Mouse (Mus musculus): ENCODE data around the gene Wipi2. TPM values are rescaled to one million over a fixed set of nuclear protein-coding genes. Genes with fewer than 3 reads are reported as not detected.

The Wipi2 gene
- polyA plus RNA-seq, 1 experiment from 2014 or later = 51.2 TPM

DNA sequence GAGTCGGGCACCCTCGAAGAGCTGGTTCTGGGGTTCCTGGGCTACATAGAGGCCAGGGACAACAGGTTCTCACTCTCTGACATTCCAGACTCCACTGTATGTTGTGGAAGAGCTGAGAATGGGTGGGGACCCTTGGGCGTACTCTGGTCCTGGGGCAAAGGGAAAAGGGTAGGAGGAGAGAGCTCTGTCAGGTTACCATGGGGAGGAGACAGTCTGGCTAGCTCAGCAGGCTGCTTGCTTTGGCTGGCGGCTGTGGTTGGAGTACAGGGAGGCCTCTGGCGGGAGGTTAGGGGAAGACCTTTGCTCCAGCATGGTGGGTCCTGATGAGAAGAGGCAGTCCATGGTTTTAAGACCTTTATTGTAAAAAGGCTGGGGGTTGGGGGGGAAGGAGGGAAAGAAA is 12.6 kb downstream of the Wipi2 start:
- Histone ChIP-seq H3K4me2 (replicated peaks) (no peak overlapping the region), H3K4me1 (replicated peaks) (no peaks in the 10 kb centered on the region), H3K4me3 (replicated peaks) (no peak overlapping the region), H3K9ac (replicated peaks) (no peak overlapping the region), H3K27ac (no peak overlapping the region), H3K36me3 (peaks cover 44% of the 10 kb centered on the region), H3K27me3 (no peaks in the 10 kb centered on the region), H3K9me3 (no peaks in the 10 kb centered on the region)
- ATAC-seq = no peak
- WGBS = 82% methylated on average over 5 of the region's 5 CpGs

DNA sequence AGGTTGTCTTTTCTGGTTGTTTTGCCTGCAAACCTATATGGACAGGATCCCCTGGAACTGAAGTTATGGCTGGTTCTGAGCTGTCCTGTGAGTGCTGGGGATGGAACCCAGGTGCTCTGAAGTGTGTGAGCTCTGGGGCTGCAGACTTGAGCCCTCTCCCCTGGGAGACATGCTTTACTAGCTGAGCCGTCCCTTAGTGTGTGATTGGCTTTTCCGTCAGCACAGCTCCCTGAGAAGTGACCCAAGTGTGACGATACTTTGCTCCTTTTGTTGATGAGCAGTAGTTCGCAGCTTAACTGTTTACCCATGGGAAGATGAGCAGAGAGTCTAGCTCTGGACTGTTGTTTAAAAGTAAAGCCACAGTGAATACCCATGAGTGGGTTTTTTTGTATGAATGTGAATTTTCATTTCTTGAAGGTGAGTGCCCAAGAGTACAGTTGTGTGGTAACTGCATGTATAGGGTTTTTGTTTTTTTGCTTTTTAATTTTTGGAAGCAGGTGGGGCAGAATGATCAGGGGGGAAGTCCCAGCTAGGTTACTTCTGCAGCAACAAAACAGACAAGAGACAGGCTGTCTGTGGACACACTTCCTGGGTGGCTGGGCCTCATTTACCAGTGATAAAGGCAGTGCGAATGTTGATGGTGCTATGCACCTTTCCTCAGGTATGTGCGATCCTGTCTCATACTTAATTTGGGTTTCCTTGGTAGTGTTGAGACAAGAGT is 14.0 kb downstream of the Wipi2 start:
- WGBS = 70% methylated on average over 6 of the region's 6 CpGs
- no peak overlapping the region for H3K27ac ChIP-seq
- no peaks in the 10 kb centered on the region for H3K4me1 ChIP-seq (replicated peaks)
- no peak overlapping the region for H3K4me3 ChIP-seq (replicated peaks)
- no peaks in the 10 kb centered on the region for H3K27me3 ChIP-seq
- no peak overlapping the region for H3K9ac ChIP-seq (replicated peaks)
- peaks cover 42% of the 10 kb centered on the region for H3K36me3 ChIP-seq
- no peaks in the 10 kb centered on the region for H3K9me3 ChIP-seq
- ATAC-seq = no peak
- H3K4me2 ChIP-seq (replicated peaks) = no peak overlapping the region

DNA sequence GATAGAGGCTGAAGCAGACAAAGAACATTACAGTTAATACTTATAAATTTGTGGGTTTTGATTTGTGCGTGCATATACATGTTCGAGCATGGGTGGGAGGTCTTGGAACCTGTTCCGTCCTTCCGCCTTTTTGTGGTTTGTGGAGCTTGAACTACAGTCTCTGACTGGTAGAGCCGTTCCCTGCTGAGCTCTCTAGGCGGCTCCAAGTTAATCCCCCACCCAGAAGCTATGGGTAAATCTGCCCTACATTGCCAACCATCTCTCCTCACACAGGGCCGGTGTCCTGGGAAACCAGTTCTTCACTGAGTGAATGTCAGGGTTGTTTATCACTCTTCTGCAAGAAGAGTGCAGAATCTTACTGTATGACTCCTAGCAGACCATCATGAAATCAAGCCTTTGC is 20.7 kb downstream of the Wipi2 start:
- no peak overlapping the region for H3K27ac ChIP-seq
- WGBS = 73% methylated on average over 7 of the region's 7 CpGs
- no peaks in the 10 kb centered on the region for H3K27me3 ChIP-seq
- H3K36me3 ChIP-seq = peaks cover 15% of the 10 kb centered on the region
- H3K4me1 ChIP-seq (replicated peaks) = peaks cover 35% of the 10 kb centered on the region
- no peak for ATAC-seq
- no peak overlapping the region for H3K4me2 ChIP-seq (replicated peaks)
- H3K9ac ChIP-seq (replicated peaks) = no peak overlapping the region
- H3K4me3 ChIP-seq (replicated peaks) = no peak overlapping the region
- no peaks in the 10 kb centered on the region for H3K9me3 ChIP-seq

DNA sequence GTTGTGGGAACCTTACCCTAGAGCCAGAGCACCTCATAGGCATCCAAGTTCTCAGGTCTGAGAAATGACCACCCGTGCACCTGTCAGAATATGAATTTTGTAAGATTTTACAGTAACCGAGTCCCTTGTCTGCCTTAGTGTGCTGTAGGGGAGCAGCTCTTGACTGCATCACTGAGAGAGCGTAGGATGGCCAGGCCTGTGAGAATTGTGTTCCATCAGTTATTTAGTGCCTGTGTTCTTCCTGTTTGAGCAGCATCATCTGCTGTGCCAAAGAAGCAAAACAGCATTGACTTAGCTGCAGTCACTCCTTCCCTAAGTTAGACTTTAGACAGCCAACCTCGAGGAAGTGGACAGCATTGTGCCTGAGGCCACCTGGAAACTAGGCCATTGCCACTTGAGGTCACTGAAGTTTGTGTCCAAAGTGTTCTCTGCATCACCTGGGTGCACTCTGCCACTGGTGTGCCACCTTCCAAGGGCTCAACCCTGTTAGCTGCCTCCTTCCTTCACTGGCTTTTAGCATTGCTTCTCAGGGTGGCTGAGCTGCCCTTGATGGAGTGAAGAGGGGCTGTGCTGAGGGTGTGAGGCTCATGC is 22.1 kb downstream of the Wipi2 start:
- H3K4me2 ChIP-seq (replicated peaks) = no peak overlapping the region
- no peak overlapping the region for H3K9ac ChIP-seq (replicated peaks)
- H3K4me3 ChIP-seq (replicated peaks) = no peak overlapping the region
- no peak for ATAC-seq
- 96% methylated on average over 4 of the region's 4 CpGs for WGBS
- no peaks in the 10 kb centered on the region for H3K27me3 ChIP-seq
- H3K36me3 ChIP-seq = peaks cover 14% of the 10 kb centered on the region
- H3K4me1 ChIP-seq (replicated peaks) = peaks cover 35% of the 10 kb centered on the region
- no peaks in the 10 kb centered on the region for H3K9me3 ChIP-seq
- peak overlapping the region; percentile 58 for H3K27ac ChIP-seq

DNA sequence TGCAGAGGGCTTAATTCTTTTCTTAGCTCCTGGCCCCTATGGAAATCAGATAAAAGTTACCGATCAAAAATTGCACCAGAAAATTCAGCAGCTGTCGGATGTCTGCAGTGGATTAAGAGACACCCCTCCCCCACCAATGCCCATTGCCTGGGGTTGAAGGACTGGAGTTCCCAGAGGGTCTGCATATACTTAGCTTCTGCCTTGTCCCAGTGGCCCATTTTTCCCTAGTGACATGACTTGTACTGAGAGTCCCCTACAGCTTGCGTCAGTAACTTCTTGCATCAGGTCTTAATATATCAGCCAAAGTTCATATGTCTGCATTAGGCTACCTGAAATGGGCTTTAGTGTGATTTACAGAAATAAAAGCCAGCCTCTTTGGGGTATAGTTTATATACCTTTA is 22.9 kb downstream of the Wipi2 start:
- H3K4me1 ChIP-seq (replicated peaks) = peaks cover 35% of the 10 kb centered on the region
- peak overlapping the region; percentile 58 for H3K27ac ChIP-seq
- H3K9ac ChIP-seq (replicated peaks) = no peak overlapping the region
- no peak overlapping the region for H3K4me2 ChIP-seq (replicated peaks)
- peaks cover 12% of the 10 kb centered on the region for H3K36me3 ChIP-seq
- 33% methylated on average over 3 of the region's 3 CpGs for WGBS
- no peaks in the 10 kb centered on the region for H3K9me3 ChIP-seq
- H3K27me3 ChIP-seq = no peaks in the 10 kb centered on the region
- no peak overlapping the region for H3K4me3 ChIP-seq (replicated peaks)
- no peak for ATAC-seq

DNA sequence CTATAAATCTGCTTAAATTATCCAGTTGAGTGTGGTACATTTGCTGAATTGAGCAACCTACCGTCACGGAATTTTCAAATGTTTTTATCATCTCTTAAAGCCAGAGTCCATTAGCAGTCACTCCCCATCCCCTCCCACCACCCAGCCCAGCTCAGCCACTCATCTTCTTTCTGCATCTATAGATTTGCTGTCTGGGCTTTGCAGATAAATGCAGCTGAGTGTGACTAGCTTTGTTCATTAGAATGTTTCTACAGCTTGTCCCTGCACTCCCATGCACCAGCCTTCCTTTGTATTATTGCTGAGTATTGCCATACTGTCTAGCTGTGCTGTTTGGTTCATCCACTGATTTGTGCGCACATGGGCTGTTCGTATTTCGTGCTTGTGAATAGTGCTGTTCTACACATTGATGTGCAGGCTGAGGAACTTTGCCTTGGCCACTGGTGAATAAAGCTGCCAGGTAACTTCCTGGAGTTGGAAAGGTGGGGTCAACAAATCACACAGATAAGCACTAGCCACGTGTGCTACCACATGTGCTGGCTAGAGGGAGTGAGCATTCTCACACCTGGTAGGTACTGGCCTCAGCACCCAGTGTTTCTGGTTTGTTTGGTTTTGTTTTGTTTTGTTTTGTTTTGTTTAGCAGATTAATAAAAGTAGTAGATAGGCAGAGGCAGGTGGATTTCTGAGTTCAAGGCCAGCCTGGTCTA is 23.4 kb downstream of the Wipi2 start:
- peak; percentile 45; the same call in 1 of the 2 replicates for ATAC-seq
- no peak overlapping the region for H3K9ac ChIP-seq (replicated peaks)

DNA sequence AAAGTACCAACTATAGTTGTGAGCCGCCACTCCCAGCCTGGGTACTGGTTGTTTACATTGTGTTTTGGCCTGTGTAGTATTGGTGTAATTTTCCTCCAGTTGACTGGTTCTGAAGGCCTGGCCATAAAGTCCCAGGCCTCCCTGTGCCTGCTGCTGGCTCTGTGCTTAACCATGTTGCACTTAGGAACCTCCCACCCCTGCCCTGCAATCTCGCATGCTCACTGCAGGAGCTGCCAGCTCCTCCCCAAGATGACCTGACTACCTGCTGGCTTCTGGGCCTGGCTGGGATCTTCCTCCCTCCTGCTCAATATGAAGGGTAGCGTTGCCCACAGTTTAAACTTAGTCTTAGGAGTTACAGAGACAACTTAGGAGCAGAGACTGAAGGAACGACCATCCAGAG is 24.8 kb downstream of the Wipi2 start:
- no peaks in the 10 kb centered on the region for H3K27me3 ChIP-seq
- no peak overlapping the region for H3K4me3 ChIP-seq (replicated peaks)
- 85% methylated on average over 4 of the region's 4 CpGs for WGBS
- H3K9me3 ChIP-seq = no peaks in the 10 kb centered on the region
- peaks cover 25% of the 10 kb centered on the region for H3K36me3 ChIP-seq
- H3K4me2 ChIP-seq (replicated peaks) = no peak overlapping the region
- no peak overlapping the region for H3K27ac ChIP-seq
- no peak overlapping the region for H3K9ac ChIP-seq (replicated peaks)
- H3K4me1 ChIP-seq (replicated peaks) = peaks cover 35% of the 10 kb centered on the region
- ATAC-seq = no peak

More for the DNA sequence above, 23.4 kb downstream of the Wipi2 start:
- H3K9me3 ChIP-seq = no peaks in the 10 kb centered on the region
- H3K27ac ChIP-seq = peak overlapping the region; percentile 58
- no peak overlapping the region for H3K4me2 ChIP-seq (replicated peaks)
- peaks cover 35% of the 10 kb centered on the region for H3K4me1 ChIP-seq (replicated peaks)
- no peak overlapping the region for H3K4me3 ChIP-seq (replicated peaks)
- no peaks in the 10 kb centered on the region for H3K27me3 ChIP-seq
- H3K36me3 ChIP-seq = peaks cover 17% of the 10 kb centered on the region
- 80% methylated on average over 6 of the region's 6 CpGs for WGBS

DNA sequence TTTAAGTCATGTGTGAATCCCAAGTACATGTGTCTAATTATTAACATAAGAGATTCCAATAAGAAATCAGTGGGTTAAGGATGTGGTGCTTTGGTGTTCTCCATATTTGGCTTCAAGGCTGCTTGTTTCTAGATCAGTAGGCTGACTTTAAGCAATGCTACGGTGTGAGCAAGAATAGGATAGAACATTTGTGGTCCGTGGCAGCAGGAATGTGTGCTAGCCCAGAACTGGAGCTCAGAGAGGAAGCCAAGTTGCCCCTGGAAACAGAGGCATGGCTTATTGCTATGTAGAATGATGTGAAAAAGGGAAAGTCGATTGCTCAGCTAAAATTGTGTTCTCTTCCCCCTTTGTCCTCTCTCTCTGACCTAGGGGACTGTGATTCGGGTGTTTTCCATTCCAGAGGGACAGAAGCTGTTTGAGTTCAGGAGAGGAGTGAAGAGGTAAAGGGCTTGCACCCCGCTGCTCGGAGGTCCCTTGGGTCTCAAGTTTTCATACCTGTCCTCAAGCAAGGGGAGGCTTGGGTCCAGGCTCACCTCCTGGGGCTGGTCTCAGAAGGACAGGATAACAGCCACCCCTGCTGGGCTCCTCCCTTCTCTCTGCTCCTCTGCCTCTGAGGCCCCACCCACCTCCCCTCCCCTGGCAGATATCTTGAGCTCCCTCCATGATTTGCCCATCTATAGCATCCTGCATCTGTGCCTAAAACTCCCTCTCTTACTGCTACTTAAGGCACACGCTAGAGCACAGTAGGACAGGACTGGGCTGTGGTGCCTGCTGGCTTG is 33.3 kb downstream of the Wipi2 start:
- Histone ChIP-seq H3K4me3 (replicated peaks) (no peak overlapping the region), H3K9me3 (no peaks in the 10 kb centered on the region), H3K27me3 (no peaks in the 10 kb centered on the region), H3K4me2 (replicated peaks) (no peak overlapping the region), H3K27ac (no peak overlapping the region), H3K36me3 (peaks cover 98% of the 10 kb centered on the region), H3K9ac (replicated peaks) (no peak overlapping the region), H3K4me1 (replicated peaks) (no peaks in the 10 kb centered on the region)
- 84% methylated on average over 7 of the region's 7 CpGs for WGBS
- no peak for ATAC-seq

DNA sequence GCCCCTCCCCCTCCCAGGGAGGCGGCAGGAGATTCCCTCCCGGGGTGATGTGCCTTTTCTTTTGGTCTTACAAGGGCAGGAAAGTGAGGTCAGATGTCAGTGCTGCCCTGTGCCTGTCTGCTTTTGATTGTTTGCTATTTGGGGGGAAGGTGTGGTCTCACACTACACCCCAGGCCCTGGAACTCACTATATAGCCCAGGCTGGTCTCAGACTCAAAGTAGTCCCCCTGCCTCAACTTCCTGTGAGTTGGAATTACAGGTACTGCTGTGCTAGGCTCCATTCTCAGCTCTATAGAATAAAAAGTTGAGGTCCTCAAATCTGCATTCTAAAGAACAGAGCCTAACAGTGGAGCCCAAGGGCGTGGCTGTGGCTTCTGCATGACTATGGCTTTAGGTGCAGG is 40.4 kb downstream of the Wipi2 start:
- H3K9ac ChIP-seq (replicated peaks) = no peak overlapping the region
- no peak overlapping the region for H3K4me3 ChIP-seq (replicated peaks)
- H3K9me3 ChIP-seq = no peaks in the 10 kb centered on the region
- no peak for ATAC-seq
- WGBS = 34% methylated on average over 3 of the region's 3 CpGs
- no peaks in the 10 kb centered on the region for H3K27me3 ChIP-seq
- H3K27ac ChIP-seq = no peak overlapping the region
- peaks cover under 1% of the 10 kb centered on the region; the same call in 1 of the 2 replicates for H3K4me1 ChIP-seq (replicated peaks)
- H3K4me2 ChIP-seq (replicated peaks) = no peak overlapping the region
- peaks cover 77% of the 10 kb centered on the region for H3K36me3 ChIP-seq

DNA sequence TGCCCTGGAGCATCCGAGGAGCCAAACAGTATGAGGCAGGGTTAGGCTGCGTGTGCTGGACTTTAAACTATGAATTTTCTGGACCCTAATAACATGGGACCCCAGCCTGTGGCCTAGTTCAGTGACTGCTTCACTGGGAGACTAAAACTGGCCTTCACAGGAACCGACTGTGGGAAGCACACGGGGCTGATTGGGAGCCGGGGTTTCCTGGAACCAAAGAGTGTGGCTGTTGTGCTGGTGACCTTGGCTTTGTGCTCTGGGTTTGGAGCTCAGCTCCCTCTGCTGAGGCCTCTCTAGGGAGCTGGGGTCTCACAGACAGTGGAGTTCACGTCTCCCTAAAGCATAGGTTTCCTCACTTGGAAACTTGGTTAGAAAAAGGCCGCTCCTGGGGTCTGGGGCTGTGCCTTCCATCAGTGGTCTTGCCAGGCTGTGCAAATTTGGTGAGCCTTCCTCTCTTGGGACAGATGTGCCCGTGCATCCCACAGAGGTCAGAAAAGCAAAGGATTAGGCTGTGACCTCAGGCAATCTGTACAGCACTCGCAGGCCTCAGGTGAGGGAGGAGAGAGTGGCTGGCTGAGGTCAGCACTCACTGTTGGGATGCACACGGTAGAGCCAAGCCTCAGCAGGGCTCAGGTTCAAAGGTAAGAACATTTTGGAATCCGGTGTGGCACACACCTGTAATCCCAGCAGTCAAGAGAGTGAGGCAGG is 41.2 kb downstream of the Wipi2 start:
- H3K4me2 ChIP-seq (replicated peaks) = no peak overlapping the region
- no peak for ATAC-seq
- no peak overlapping the region for H3K9ac ChIP-seq (replicated peaks)
- no peaks in the 10 kb centered on the region for H3K9me3 ChIP-seq
- WGBS = 90% methylated on average over 11 of the region's 11 CpGs
- H3K27me3 ChIP-seq = no peaks in the 10 kb centered on the region
- no peak overlapping the region for H3K27ac ChIP-seq
- peaks cover 4% of the 10 kb centered on the region; the same call in 1 of the 2 replicates for H3K4me1 ChIP-seq (replicated peaks)
- no peak overlapping the region for H3K4me3 ChIP-seq (replicated peaks)
- peaks cover 70% of the 10 kb centered on the region for H3K36me3 ChIP-seq

DNA sequence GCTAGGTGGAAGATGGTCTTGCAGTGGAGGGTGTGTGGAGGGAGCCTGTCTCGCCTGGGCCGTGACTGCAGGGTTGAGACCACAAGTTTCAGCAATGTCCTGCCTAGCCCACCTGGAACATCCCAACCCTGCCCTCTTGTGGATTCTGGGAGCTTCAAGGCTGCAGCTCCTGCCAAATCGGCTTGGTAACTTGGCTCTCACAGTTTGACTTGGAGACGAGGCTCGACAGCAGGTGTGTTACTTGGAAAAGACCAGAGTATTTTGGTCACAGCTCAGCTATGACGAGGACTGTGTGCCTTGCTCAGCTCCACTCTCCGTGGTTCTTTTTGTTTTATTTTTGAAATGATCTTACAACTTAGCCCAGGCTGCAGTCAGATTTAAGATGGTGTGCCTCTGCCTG is 42.2 kb downstream of the Wipi2 start:
- peaks cover 60% of the 10 kb centered on the region for H3K36me3 ChIP-seq
- ATAC-seq = no peak
- no peak overlapping the region for H3K27ac ChIP-seq
- H3K27me3 ChIP-seq = no peaks in the 10 kb centered on the region
- H3K4me3 ChIP-seq (replicated peaks) = no peak overlapping the region
- H3K9me3 ChIP-seq = no peaks in the 10 kb centered on the region
- no peak overlapping the region for H3K9ac ChIP-seq (replicated peaks)
- H3K4me2 ChIP-seq (replicated peaks) = no peak overlapping the region
- 89% methylated on average over 7 of the region's 7 CpGs for WGBS
- peaks cover 4% of the 10 kb centered on the region; the same call in 1 of the 2 replicates for H3K4me1 ChIP-seq (replicated peaks)
